Mouse (Mus musculus) heart, embryonic 14.5 days (tissue): ENCODE measurements around the gene Dock2. TPM values are rescaled to one million over a fixed set of nuclear protein-coding genes. Genes with fewer than 3 reads are reported as not detected.

Experiments used
- ATAC-seq: fragments of 200-750 bp; cut with Nextera tagmentation; 2 replicates; pipeline ENCODE4 v1.8.0; 2017; ENCODE audit warnings: low read depth, moderate TSS enrichment; ENCODE audit not compliant: insufficient number of reproducible peaks, insufficient read depth, low FRiP score
- H3K27ac ChIP-seq, 2 experiments: fragments of 200-500 bp in 1 of 2; fragments of 300-500 bp in 1 of 2; sonication (generic) in 1 of 2; replicated peaks in 1 of 2; 2 replicates each; pipeline ENCODE4 v1.5.1; 2012 to 2014; ENCODE audit warnings: low read depth in 2 of 2, low read length in 2 of 2, control low read depth in 1 of 2, mild to moderate bottlenecking in 1 of 2, mixed read lengths in 1 of 2; ENCODE audit not compliant: control insufficient read depth in 1 of 2, insufficient read depth in 1 of 2
- H3K27me3 ChIP-seq: fragments of 300-500 bp; sonication (generic); 2 replicates; pipeline ENCODE4 v1.6.1; 2014; ENCODE audit warnings: mild to moderate bottlenecking, low read length, control low read depth; ENCODE audit not compliant: control insufficient read depth, insufficient read depth
- H3K36me3 ChIP-seq: fragments of 300-500 bp; sonication (generic); 2 replicates; pipeline ENCODE4 v1.6.1; 2014; ENCODE audit warnings: mild to moderate bottlenecking, control low read depth, low read length, mixed read lengths; ENCODE audit not compliant: control insufficient read depth, insufficient read depth
- H3K4me1 ChIP-seq, 2 experiments: fragments of 200-500 bp in 1 of 2; fragments of 300-500 bp in 1 of 2; sonication (generic) in 1 of 2; 2 replicates each; pipeline ENCODE4 v1.6.1; 2012 to 2014; ENCODE audit warnings: low read length in 2 of 2, control low read depth in 1 of 2, mixed read lengths in 1 of 2; ENCODE audit not compliant: control insufficient read depth in 2 of 2, insufficient read depth in 2 of 2
- H3K4me2 ChIP-seq: fragments of 300-500 bp; sonication (generic); 2 replicates; pipeline ENCODE4 v1.6.1; 2014; ENCODE audit warnings: mild to moderate bottlenecking, low read length
- H3K4me3 ChIP-seq, 2 experiments: fragments of 200-500 bp in 1 of 2; fragments of 300-500 bp in 1 of 2; sonication (generic) in 1 of 2; 2 replicates each; pipeline ENCODE4 v1.5.1; 2012 to 2014; ENCODE audit warnings: low read length in 2 of 2, mild to moderate bottlenecking in 2 of 2, control low read depth in 1 of 2, low read depth in 1 of 2, moderate library complexity in 1 of 2; ENCODE audit not compliant: control insufficient read depth in 1 of 2, insufficient read depth in 1 of 2
- H3K9ac ChIP-seq: fragments of 300-500 bp; sonication (generic); 2 replicates; pipeline ENCODE4 v1.6.1; 2014; ENCODE audit warnings: mild to moderate bottlenecking, low read length
- H3K9me3 ChIP-seq: fragments of 300-500 bp; sonication (generic); 2 replicates; pipeline ENCODE4 v1.6.1; 2016; ENCODE audit warnings: low read length, control low read depth; ENCODE audit not compliant: control insufficient read depth
- WGBS: fragments of 180-500 bp; shearing (Covaris S2); extraction: QIAGEN DNeasy Blood & Tissue Kit; methylation state at CpG from one replicate; pipeline ENCODE4 v1.1.7; 2014; 5-methylcytosine and 5-hydroxymethylcytosine counted together
- polyA plus RNA-seq: library from polyadenylated mRNA; unstranded; fragments of >200 nt; fragmentation: Nextera tagmentation; extraction: Ambion mirVana; gene quantifications from 2 replicates; pipeline ENCODE4 v1.2.1, GENCODE M21; 2014

Dock2 gene
- polyA plus RNA-seq, 1 experiment from 2014 or later: 1.6 TPM

GRCm38 (mm10) chr11:34300064-34300463 lies 483.6 kb downstream of the Dock2 start:
- Histone ChIP-seq H3K27ac (no peak overlapping the region), H3K36me3 (no peaks in the 10 kb centered on the region), H3K27me3 (no peaks in the 10 kb centered on the region), H3K4me3 (no peak overlapping the region), H3K4me1 (no peaks in the 10 kb centered on the region), H3K4me2 (no peak overlapping the region), H3K9ac (no peak overlapping the region), H3K9me3 (no peaks in the 10 kb centered on the region)
- no peak for ATAC-seq
- WGBS: 85% methylated on average over 7 of the region's 7 CpGs

DNA sequence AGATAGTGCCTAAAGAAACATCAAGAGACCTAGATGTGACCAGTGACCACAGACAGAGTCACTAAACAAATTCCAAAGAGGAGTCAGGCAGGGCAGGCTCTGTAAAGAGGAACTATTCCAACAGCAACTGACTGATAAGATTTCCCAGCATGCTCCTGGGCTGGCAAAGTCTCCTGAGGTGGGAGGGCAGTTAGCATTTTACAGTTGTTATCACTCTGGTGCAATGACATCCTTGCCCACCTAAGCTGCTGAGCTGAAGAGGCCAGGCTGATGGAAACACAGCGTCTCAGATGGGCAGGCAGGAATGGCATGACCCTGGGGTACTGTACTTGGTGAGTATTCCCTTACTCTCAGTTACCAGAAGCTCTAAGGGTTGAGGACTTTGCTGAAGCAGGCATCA lies 484.1 kb downstream of the Dock2 start:
- Histone ChIP-seq H3K36me3 (no peaks in the 10 kb centered on the region), H3K4me3 (no peak overlapping the region), H3K9ac (no peak overlapping the region), H3K9me3 (no peaks in the 10 kb centered on the region), H3K4me2 (no peak overlapping the region), H3K27ac (no peak overlapping the region), H3K4me1 (no peaks in the 10 kb centered on the region), H3K27me3 (no peaks in the 10 kb centered on the region)
- 43% methylated on average over 1 of the region's 1 CpGs for WGBS
- ATAC-seq: no peak

DNA sequence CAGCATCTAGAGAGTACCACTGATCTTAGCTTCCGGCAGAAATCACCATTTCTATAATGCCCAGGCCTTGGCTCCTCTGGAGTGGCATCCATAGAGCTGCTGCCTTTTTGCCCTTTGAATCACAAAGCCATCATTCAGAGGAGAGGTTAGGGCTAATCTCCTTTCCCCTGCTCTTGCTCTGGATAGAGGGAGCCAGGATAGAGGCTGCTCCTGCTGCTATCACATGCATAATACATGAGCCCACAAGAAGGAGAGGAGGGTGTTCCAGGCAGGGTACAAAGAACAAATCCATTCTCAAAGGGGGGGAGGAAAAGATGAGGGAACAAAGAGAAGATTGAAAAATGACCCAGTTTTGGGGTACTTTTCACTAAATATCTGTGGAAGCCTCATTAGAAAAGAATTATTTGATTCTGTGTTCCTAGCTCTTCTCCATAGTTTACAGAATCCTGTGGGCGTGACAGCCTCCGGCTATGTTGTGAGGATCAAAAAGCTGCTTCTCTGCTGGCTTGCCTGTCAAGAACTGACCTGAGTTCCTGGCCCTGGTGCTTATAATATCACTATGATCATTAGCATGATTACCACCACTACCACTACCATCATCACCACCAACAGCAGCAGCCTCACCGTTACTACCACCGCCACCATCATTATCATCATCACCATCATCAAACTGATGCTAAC lies 485.9 kb downstream of the Dock2 start:
- Histone ChIP-seq H3K4me1 (no peaks in the 10 kb centered on the region), H3K27ac (no peak overlapping the region), H3K9ac (no peak overlapping the region), H3K36me3 (no peaks in the 10 kb centered on the region), H3K9me3 (no peaks in the 10 kb centered on the region), H3K4me2 (no peak overlapping the region), H3K4me3 (no peak overlapping the region), H3K27me3 (no peaks in the 10 kb centered on the region)
- ATAC-seq: no peak
- 84% methylated on average over 5 of the region's 5 CpGs for WGBS

GRCm38 (mm10) chr11:34291304-34291703 lies 492.4 kb downstream of the Dock2 start:
- no peak overlapping the region for H3K4me2 ChIP-seq
- no peaks in the 10 kb centered on the region for H3K27me3 ChIP-seq
- no peak overlapping the region for H3K4me3 ChIP-seq
- H3K36me3 ChIP-seq: no peaks in the 10 kb centered on the region
- H3K9me3 ChIP-seq: no peaks in the 10 kb centered on the region
- no peaks in the 10 kb centered on the region for H3K4me1 ChIP-seq
- no peak overlapping the region for H3K9ac ChIP-seq
- WGBS: 65% methylated on average over 3 of the region's 3 CpGs
- H3K27ac ChIP-seq: no peak overlapping the region
- ATAC-seq: no peak

- no peak overlapping the region for H3K4me2 ChIP-seq
- no peak for ATAC-seq
- no peaks in the 10 kb centered on the region for H3K36me3 ChIP-seq
- no peak overlapping the region for H3K4me3 ChIP-seq
- WGBS: 59% methylated on average over 2 of the region's 2 CpGs
- H3K9ac ChIP-seq: no peak overlapping the region
- H3K9me3 ChIP-seq: no peaks in the 10 kb centered on the region
- no peaks in the 10 kb centered on the region for H3K4me1 ChIP-seq
- no peak overlapping the region for H3K27ac ChIP-seq
- no peaks in the 10 kb centered on the region for H3K27me3 ChIP-seq
These were observed 493.0 kb downstream of the Dock2 start for GRCm38 (mm10) chr11:34290708-34291107.

GRCm38 (mm10) chr11:34290265-34290664 lies 493.4 kb downstream of the Dock2 start:
- no peak overlapping the region for H3K4me2 ChIP-seq
- no peaks in the 10 kb centered on the region for H3K9me3 ChIP-seq
- no peak for ATAC-seq
- no peak overlapping the region for H3K9ac ChIP-seq
- H3K4me1 ChIP-seq: no peaks in the 10 kb centered on the region
- H3K27ac ChIP-seq: no peak overlapping the region
- no peaks in the 10 kb centered on the region for H3K36me3 ChIP-seq
- 50% methylated on average over 4 of the region's 4 CpGs for WGBS
- no peak overlapping the region for H3K4me3 ChIP-seq
- H3K27me3 ChIP-seq: no peaks in the 10 kb centered on the region

GRCm38 (mm10) chr11:34284124-34284808 lies 499.4 kb downstream of the Dock2 start:
- no peak overlapping the region for H3K27ac ChIP-seq
- H3K4me3 ChIP-seq: no peak overlapping the region
- 49% methylated on average over 13 of the region's 13 CpGs for WGBS
- H3K27me3 ChIP-seq: no peaks in the 10 kb centered on the region
- H3K4me1 ChIP-seq: no peaks in the 10 kb centered on the region
- no peak for ATAC-seq
- H3K9ac ChIP-seq: no peak overlapping the region
- no peaks in the 10 kb centered on the region for H3K36me3 ChIP-seq
- H3K9me3 ChIP-seq: no peaks in the 10 kb centered on the region
- H3K4me2 ChIP-seq: no peak overlapping the region
